Mouse (Mus musculus) CH12F3 (cell line): ENCODE measurements around the gene Olfr869.

ENCODE experiments used
- in situ Hi-C: fragments of 300-500 bp; cut with MboI; formaldehyde crosslinking; loops from 2 replicates; pipeline ENCODE4 v1.14.3; 2020; ENCODE audit warnings: low sequenced_read_pairs

The Olfr869 gene

GRCm38 (mm10) chr9:20128709-20129108 is at the start of gene Olfr869:
Olfr869 (plus strand) TSS chr9:20129009.
- in situ Hi-C loops, result no loop called here

- in situ Hi-C loops, result no loop called here
Observed at GRCm38 (mm10) chr9:20098326-20098725, 30.5 kb upstream of the Olfr869 start, which contains the start of gene Olfr868. Olfr868 (plus strand) TSS chr9:20098626.

GRCm38 (mm10) chr9:20149706-20150105 is 20.9 kb downstream of the Olfr869 start:
- in situ Hi-C loops, result no loop called here

GRCm38 (mm10) chr9:20173957-20174356 is 45.1 kb downstream of the Olfr869 start, which contains the start of gene Olfr870:
Olfr870 (minus strand) TSS chr9:20174057.
- in situ Hi-C loops, result no loop called here

GRCm38 (mm10) chr9:20179463-20179862 is 50.7 kb downstream of the Olfr869 start:
- in situ Hi-C loops, result no loop called here
